In the genomic region with DNA sequence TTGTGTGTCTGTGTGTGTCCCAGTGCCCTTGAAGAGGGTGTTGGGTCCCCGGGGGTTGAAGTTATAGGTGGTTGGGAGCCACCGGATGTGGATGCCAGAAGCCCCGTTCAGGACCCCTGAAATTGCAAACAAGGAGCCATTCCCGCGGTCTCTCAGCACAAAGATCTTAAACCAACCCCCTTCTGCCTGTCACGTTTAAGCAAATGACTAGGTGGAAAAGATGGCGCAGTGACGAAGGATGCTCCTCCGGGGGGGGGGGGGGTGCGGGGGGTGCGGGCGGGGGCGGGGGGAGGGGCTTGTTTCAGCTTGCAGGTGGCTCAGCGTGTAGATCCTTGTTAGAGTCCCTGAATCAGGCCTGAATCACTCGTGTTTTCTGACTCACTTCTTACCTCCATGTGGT, we compare ENCODE assay signal across 8 mouse cellular contexts. TPM values are rescaled to one million over a fixed set of nuclear protein-coding genes. Genes with fewer than 3 reads are reported as not detected.
A peak's percentile ranks its signal among the peaks of the same experiment; 100 is the strongest.
DNase-seq lines count a peak whose midpoint lies in the region; ATAC-seq and TF ChIP-seq lines count a peak whose summit lies in the region.

No protein-coding gene starts in this region.

- intact Hi-C loops in gastrocnemius, adult 2 months (cut with DNase I): no loop called here

- no peak for ATAC-seq in hindbrain, postnatal 0 days
- ATAC-seq in midbrain, postnatal 0 days (ENCODE audit: low FRiP score): no peak

- no peak overlapping the region for H3K9ac ChIP-seq in hindbrain, postnatal 0 days (replicated peaks; ENCODE audit: low read length)
- H3K9ac ChIP-seq in midbrain, postnatal 0 days (replicated peaks; ENCODE audit: low read length, poor library complexity, severe bottlenecking): no peak overlapping the region

- H3K9me3 ChIP-seq in hindbrain, postnatal 0 days (ENCODE audit: low read length): no peaks in the 10 kb centered on the region
- H3K9me3 ChIP-seq in midbrain, postnatal 0 days (ENCODE audit: low read length): no peaks in the 10 kb centered on the region

- DNase-seq in embryo, embryonic 10 days (ENCODE audit: low spot score): peak; percentile 39
- no peak for DNase-seq in embryo, embryonic 10.5 days (ENCODE audit: low spot score)
- peak; percentile 71 for DNase-seq in brain, adult 2 months (ENCODE audit: low read depth, low spot score)
- DNase-seq in hindbrain, postnatal 0 days (ENCODE audit: low spot score): peak; percentile 11
- DNase-seq in midbrain, postnatal 0 days (ENCODE audit: low spot score): no peak
- no peak for DNase-seq in gastrocnemius, adult 2 months
- DNase-seq in cerebellum, adult 9-10 months: no peak
- DNase-seq in adrenal gland, adult (ENCODE audit: inconsistent age in 2 of 2, low spot score in 1 of 2): no peak

- H3K4me1 ChIP-seq in hindbrain, postnatal 0 days (ENCODE audit: insufficient read depth, low read length): no peaks in the 10 kb centered on the region
- H3K4me1 ChIP-seq in midbrain, postnatal 0 days (ENCODE audit: insufficient read depth, low read length): no peaks in the 10 kb centered on the region

- 8% methylated on average over 14 of the region's 15 CpGs for WGBS in hindbrain, postnatal 0 days
- 6% methylated on average over 14 of the region's 15 CpGs for WGBS in midbrain, postnatal 0 days

- no peak for TF ChIP-seq CTCF in hindbrain, postnatal 0 days (IDR thresholded peaks at IDR 0.05; ENCODE audit: low read depth)
- TF ChIP-seq CTCF in midbrain, postnatal 0 days (IDR thresholded peaks at IDR 0.05): no peak
- no peak for TF ChIP-seq CTCF in gastrocnemius, adult 2 months (IDR thresholded peaks at IDR 0.05)

- H3K27ac ChIP-seq in hindbrain, postnatal 0 days: no peak overlapping the region
- H3K27ac ChIP-seq in midbrain, postnatal 0 days (ENCODE audit: low read depth, low read length): no peak overlapping the region
- H3K27ac ChIP-seq in gastrocnemius, adult 2 months: no peak overlapping the region

- H3K36me3 ChIP-seq in hindbrain, postnatal 0 days (ENCODE audit: insufficient read depth, low read length): no peaks in the 10 kb centered on the region
- no peaks in the 10 kb centered on the region for H3K36me3 ChIP-seq in midbrain, postnatal 0 days (ENCODE audit: insufficient read depth, low read length)

- peak overlapping the region; percentile 46 for H3K4me2 ChIP-seq in hindbrain, postnatal 0 days (ENCODE audit: low read depth, low read length)
- H3K4me2 ChIP-seq in midbrain, postnatal 0 days (ENCODE audit: low read depth, low read length, poor library complexity, severe bottlenecking): peak overlapping the region; percentile 16

- peak overlapping the region; percentile 11; the same call in 1 of the 2 replicates for H3K4me3 ChIP-seq in hindbrain, postnatal 0 days (ENCODE audit: low read length)
- H3K4me3 ChIP-seq in midbrain, postnatal 0 days (ENCODE audit: low read depth, low read length): peak overlapping the region; percentile 1; the same call in 1 of the 2 replicates
- H3K4me3 ChIP-seq in gastrocnemius, adult 2 months: no peak overlapping the region

- no peaks in the 10 kb centered on the region; the same call in 1 of the 2 replicates for H3K27me3 ChIP-seq in hindbrain, postnatal 0 days (ENCODE audit: insufficient read depth, low read length)
- no peaks in the 10 kb centered on the region for H3K27me3 ChIP-seq in midbrain, postnatal 0 days (ENCODE audit: insufficient read depth, low read length)

RNA-seq across cellular contexts. Expression of a gene that starts 17.9 kb away (rescaled TPM):
- 42.4 and 42.6 TPM in 2 replicates for total RNA-seq in hindbrain, postnatal 0 days (2014; rRNA removed)
- polyA plus RNA-seq in hindbrain, postnatal 0 days (2015; fragmentation: Nextera tagmentation; extraction: Ambion mirVana): 12.5 and 16.1 TPM in 2 replicates
- total RNA-seq in midbrain, postnatal 0 days (2014; rRNA removed): 26.5 and 32.7 TPM in 2 replicates
- 14.6 and 15.9 TPM in 2 replicates for polyA plus RNA-seq in midbrain, postnatal 0 days (2015; fragmentation: Nextera tagmentation; extraction: Ambion mirVana)
- 10 to 100 TPM; 90.6 to 99.5 TPM for total RNA-seq in gastrocnemius, adult 2 months (2021)

RNA-seq across cellular contexts. Expression of a gene that starts 39.0 kb away (rescaled TPM):
- 68.0 and 76.6 TPM in 2 replicates for total RNA-seq in hindbrain, postnatal 0 days (2014; rRNA removed)
- polyA plus RNA-seq in hindbrain, postnatal 0 days (2015; fragmentation: Nextera tagmentation; extraction: Ambion mirVana): 139 and 159 TPM in 2 replicates
- total RNA-seq in midbrain, postnatal 0 days (2014; rRNA removed): 85.8 and 87.0 TPM in 2 replicates
- polyA plus RNA-seq in midbrain, postnatal 0 days (2015; fragmentation: Nextera tagmentation; extraction: Ambion mirVana): 153 and 158 TPM in 2 replicates
- total RNA-seq in gastrocnemius, adult 2 months (2021): 10 to 100 TPM; 60.3 to 74.7 TPM

Comparison
In these comparisons a context has a peak if more than half of its experiments do, and no peak if none do; other contexts are left out.
1. DNase-seq: peak in embryo, embryonic 10 days (single experiment), brain, adult 2 months (single experiment) and hindbrain, postnatal 0 days (single experiment); none in embryo, embryonic 10.5 days (single experiment), midbrain, postnatal 0 days (single experiment), gastrocnemius, adult 2 months (single experiment), cerebellum, adult 9-10 months (single experiment) and adrenal gland, adult (0 of 2).